Mouse (Mus musculus): ENCODE data around the gene Irs2.

- TF ChIP-seq POLR2A (IDR thresholded peaks at IDR 0.05; ENCODE audit: insufficient read depth, low read depth, low read length) (no peak), EP300 (IDR thresholded peaks at IDR 0.05; ENCODE audit: insufficient read depth, low read depth, low read length) (no peak)
Measured at GRCm38 (mm10) chr8:10979916-10980315, 28.3 kb downstream of the Irs2 start.

Data from heart, adult 2 months (tissue).